Mouse (Mus musculus): ENCODE data around the gene Cd300ld5. TPM values are rescaled to one million over a fixed set of nuclear protein-coding genes. Genes with fewer than 3 reads are reported as not detected.
"Not testable (repeated sequence)": the region's sequence is repeated elsewhere in the genome, so short reads cannot be mapped to it uniquely, and the experiment has no call there.

Gene Cd300ld5
- polyA plus RNA-seq, 1 experiment from 2014 or later: not detected

GRCm38 (mm10) chr11:115058701-115059100 lies 21.1 kb upstream of the Cd300ld5 start:
- no peak overlapping the region for H3K9ac ChIP-seq (ENCODE audit: low read length)
- no peaks in the 10 kb centered on the region for H3K36me3 ChIP-seq (ENCODE audit: control insufficient read depth, insufficient read depth, low read length)
- no peak for ATAC-seq (ENCODE audit: low read depth)
- H3K4me2 ChIP-seq (ENCODE audit: low read depth, low read length): no peak overlapping the region
- H3K4me1 ChIP-seq (replicated peaks; ENCODE audit: control insufficient read depth, insufficient read depth, low read length): no peaks in the 10 kb centered on the region
- no peak overlapping the region for H3K4me3 ChIP-seq (ENCODE audit: low read length)
- 72% methylated on average over 4 of the region's 4 CpGs for WGBS
- no peaks in the 10 kb centered on the region for H3K9me3 ChIP-seq (ENCODE audit: control insufficient read depth, low read length)
- H3K27ac ChIP-seq (ENCODE audit: low read length): no peak overlapping the region
- no peaks in the 10 kb centered on the region for H3K27me3 ChIP-seq (ENCODE audit: control insufficient read depth, insufficient read depth, low read depth, low read length)

DNA sequence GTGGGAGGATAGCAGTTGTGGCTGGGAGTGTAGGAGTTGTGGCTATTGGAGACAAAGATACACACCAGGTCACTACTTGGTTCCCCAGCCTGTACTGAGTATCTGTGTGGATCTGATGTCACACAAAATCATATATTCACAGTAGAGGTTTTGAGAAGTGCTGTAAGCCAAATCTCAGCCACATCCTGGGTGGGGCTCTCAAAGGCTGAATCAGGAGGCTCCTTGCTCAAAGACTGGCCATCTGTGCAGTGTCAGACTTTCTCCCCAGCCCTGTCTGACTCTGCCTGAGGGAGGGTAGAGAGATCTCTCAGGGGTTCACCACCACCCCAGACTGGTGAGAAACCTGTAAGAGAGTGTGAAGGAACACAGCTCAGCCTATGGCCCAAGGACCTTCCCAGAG lies 17.0 kb upstream of the Cd300ld5 start:
- Histone ChIP-seq H3K4me1 (replicated peaks; ENCODE audit: control insufficient read depth, insufficient read depth, low read length) (no peaks in the 10 kb centered on the region), H3K4me3 (ENCODE audit: low read length) (no peak overlapping the region), H3K27me3 (ENCODE audit: control insufficient read depth, insufficient read depth, low read depth, low read length) (no peaks in the 10 kb centered on the region), H3K4me2 (ENCODE audit: low read depth, low read length) (no peak overlapping the region), H3K27ac (ENCODE audit: low read length) (no peak overlapping the region), H3K36me3 (ENCODE audit: control insufficient read depth, insufficient read depth, low read length) (no peaks in the 10 kb centered on the region), H3K9ac (ENCODE audit: low read length) (no peak overlapping the region), H3K9me3 (ENCODE audit: control insufficient read depth, low read length) (no peaks in the 10 kb centered on the region)
- no peak for ATAC-seq (ENCODE audit: low read depth)

DNA sequence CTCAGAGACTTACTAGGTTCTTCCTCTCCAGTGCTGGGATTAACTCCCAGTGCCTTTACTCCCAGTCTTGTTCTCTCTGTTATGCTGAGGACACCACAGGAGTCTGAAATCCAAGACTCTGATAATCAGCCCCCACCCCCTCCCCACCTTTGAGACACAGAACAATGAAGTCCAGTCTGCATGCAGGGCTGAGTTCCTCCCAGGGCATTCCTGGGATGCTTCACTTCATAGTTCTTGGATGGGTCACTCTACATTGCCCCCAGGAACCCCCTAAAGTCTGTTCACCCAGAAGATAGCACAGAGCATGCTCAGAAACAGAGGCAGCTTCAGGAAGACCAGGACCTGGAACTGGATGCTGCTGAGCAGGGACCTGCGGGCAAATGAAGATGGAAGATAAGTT lies 15.4 kb upstream of the Cd300ld5 start:
- H3K36me3 ChIP-seq (ENCODE audit: control insufficient read depth, insufficient read depth, low read length): no peaks in the 10 kb centered on the region
- H3K27me3 ChIP-seq (ENCODE audit: control insufficient read depth, insufficient read depth, low read depth, low read length): no peaks in the 10 kb centered on the region
- no peak overlapping the region for H3K4me3 ChIP-seq (ENCODE audit: low read length)
- H3K4me2 ChIP-seq (ENCODE audit: low read depth, low read length): no peak overlapping the region
- H3K9ac ChIP-seq (ENCODE audit: low read length): no peak overlapping the region
- no peaks in the 10 kb centered on the region for H3K9me3 ChIP-seq (ENCODE audit: control insufficient read depth, low read length)
- H3K4me1 ChIP-seq (replicated peaks; ENCODE audit: control insufficient read depth, insufficient read depth, low read length): no peaks in the 10 kb centered on the region
- H3K27ac ChIP-seq (ENCODE audit: low read length): no peak overlapping the region
- 67% methylated on average over 1 of the region's 1 CpGs for WGBS
- ATAC-seq (ENCODE audit: low read depth): no peak

- ATAC-seq (ENCODE audit: low read depth): no peak
- Histone ChIP-seq H3K27ac (ENCODE audit: low read length) (no peak overlapping the region), H3K9ac (ENCODE audit: low read length) (no peak overlapping the region), H3K27me3 (ENCODE audit: control insufficient read depth, insufficient read depth, low read depth, low read length) (no peaks in the 10 kb centered on the region), H3K9me3 (ENCODE audit: control insufficient read depth, low read length) (no peaks in the 10 kb centered on the region), H3K4me3 (ENCODE audit: low read length) (no peak overlapping the region), H3K36me3 (ENCODE audit: control insufficient read depth, insufficient read depth, low read length) (no peaks in the 10 kb centered on the region), H3K4me1 (replicated peaks; ENCODE audit: control insufficient read depth, insufficient read depth, low read length) (no peaks in the 10 kb centered on the region), H3K4me2 (ENCODE audit: low read depth, low read length) (no peak overlapping the region)
- WGBS: 2% methylated on average over 9 of the region's 9 CpGs
Measured at GRCm38 (mm10) chr11:115052206-115052605, 14.6 kb upstream of the Cd300ld5 start.

GRCm38 (mm10) chr11:115049282-115049895 lies 11.8 kb upstream of the Cd300ld5 start:
- Histone ChIP-seq H3K4me1 (replicated peaks; ENCODE audit: control insufficient read depth, insufficient read depth, low read length) (no peaks in the 10 kb centered on the region), H3K4me3 (ENCODE audit: low read length) (no peak overlapping the region), H3K27me3 (ENCODE audit: control insufficient read depth, insufficient read depth, low read depth, low read length) (no peaks in the 10 kb centered on the region), H3K4me2 (ENCODE audit: low read depth, low read length) (no peak overlapping the region), H3K9ac (ENCODE audit: low read length) (no peak overlapping the region), H3K36me3 (ENCODE audit: control insufficient read depth, insufficient read depth, low read length) (no peaks in the 10 kb centered on the region), H3K9me3 (ENCODE audit: control insufficient read depth, low read length) (no peaks in the 10 kb centered on the region), H3K27ac (ENCODE audit: low read length) (no peak overlapping the region)
- WGBS: 38% methylated on average over 3 of the region's 3 CpGs
- no peak for ATAC-seq (ENCODE audit: low read depth)

DNA sequence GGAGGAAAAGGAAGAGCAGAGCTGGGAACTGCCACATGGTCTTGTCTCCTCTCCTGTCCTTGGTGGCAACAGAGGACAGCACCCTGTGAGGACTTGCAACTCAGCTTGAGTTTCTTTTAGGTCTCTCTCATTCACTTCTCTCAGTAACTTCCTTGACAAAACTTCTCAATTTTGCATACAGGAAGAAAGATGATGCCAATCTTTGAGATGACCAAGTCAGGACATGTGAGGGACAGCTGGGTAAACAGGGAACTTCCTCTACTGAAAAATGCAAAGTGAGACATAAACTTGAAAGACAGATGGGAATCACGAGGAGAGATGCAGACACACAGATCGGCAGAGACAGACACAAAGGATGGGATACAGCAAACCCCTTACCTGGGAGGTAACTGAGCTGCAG lies 10.7 kb upstream of the Cd300ld5 start, which contains the start of gene Cd300ld3:
Gene Cd300ld3, minus strand, starts transcription at position 151 of the 400 bp plus-strand sequence.
- ATAC-seq (ENCODE audit: low read depth): no peak
- no peaks in the 10 kb centered on the region for H3K9me3 ChIP-seq (ENCODE audit: control insufficient read depth, low read length)
- WGBS: 64% methylated on average over 2 of the region's 2 CpGs
- H3K9ac ChIP-seq (ENCODE audit: low read length): no peak within 1 kb of the TSS
- no peak within 1 kb of the TSS for H3K27ac ChIP-seq (ENCODE audit: low read length)
- H3K27me3 ChIP-seq (ENCODE audit: control insufficient read depth, insufficient read depth, low read depth, low read length): no peaks in the 10 kb centered on the region
- H3K4me2 ChIP-seq (ENCODE audit: low read depth, low read length): no peak within 1 kb of the TSS
- no peaks in the 10 kb centered on the region for H3K4me1 ChIP-seq (replicated peaks; ENCODE audit: control insufficient read depth, insufficient read depth, low read length)
- H3K4me3 ChIP-seq (ENCODE audit: low read length): no peak within 1 kb of the TSS
- H3K36me3 ChIP-seq (ENCODE audit: control insufficient read depth, insufficient read depth, low read length): no peaks in the 10 kb centered on the region

DNA sequence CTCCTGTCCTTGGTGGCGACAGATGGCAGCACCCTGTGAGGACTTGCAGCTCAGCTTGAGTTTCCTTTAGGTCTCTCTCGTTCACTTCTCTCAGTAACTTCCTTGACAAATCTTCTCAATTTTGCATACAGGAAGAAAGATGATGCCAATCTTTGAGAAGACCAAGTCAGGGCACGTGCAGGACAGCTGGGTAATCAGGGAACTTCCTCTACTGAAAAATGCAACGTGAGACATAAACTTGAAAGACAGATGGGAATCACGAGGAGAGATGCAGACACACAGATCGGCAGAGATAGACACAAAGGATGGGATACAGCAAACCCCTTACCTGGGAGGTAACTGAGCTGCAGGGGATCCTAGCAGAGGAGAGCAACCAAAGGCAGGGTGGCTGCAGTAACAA lies 10.7 kb downstream of the Cd300ld5 start, which contains the start of gene Cd300ld4:
Gene Cd300ld4, minus strand, starts transcription at position 101 of the 400 bp plus-strand sequence.
- ATAC-seq (ENCODE audit: low read depth); H3K36me3 ChIP-seq (ENCODE audit: control insufficient read depth, insufficient read depth, low read length); H3K4me1 ChIP-seq (replicated peaks; ENCODE audit: control insufficient read depth, insufficient read depth, low read length); H3K27me3 ChIP-seq (ENCODE audit: control insufficient read depth, insufficient read depth, low read depth, low read length); H3K27ac ChIP-seq (ENCODE audit: low read length); H3K9me3 ChIP-seq (ENCODE audit: control insufficient read depth, low read length); H3K4me3 ChIP-seq (ENCODE audit: low read length); H3K9ac ChIP-seq (ENCODE audit: low read length); H3K4me2 ChIP-seq (ENCODE audit: low read depth, low read length): not testable (repeated sequence)
- no CpG with 5 or more reads among the region's 6 CpGs for WGBS

DNA sequence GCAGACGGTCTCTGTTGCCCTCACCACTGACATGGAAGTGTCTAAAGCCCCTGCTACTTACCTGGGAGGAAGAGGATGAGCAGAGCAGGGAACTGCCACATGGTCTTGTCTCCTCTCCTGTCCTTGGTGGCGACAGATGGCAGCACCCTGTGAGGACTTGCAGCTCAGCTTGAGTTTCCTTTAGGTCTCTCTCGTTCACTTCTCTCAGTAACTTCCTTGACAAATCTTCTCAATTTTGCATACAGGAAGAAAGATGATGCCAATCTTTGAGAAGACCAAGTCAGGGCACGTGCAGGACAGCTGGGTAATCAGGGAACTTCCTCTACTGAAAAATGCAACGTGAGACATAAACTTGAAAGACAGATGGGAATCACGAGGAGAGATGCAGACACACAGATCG lies 21.5 kb downstream of the Cd300ld5 start, which contains the start of gene Cd300ld2:
Gene Cd300ld2, minus strand, starts transcription at position 101 of the 400 bp plus-strand sequence.
- H3K4me2 ChIP-seq (ENCODE audit: low read depth, low read length); H3K9me3 ChIP-seq (ENCODE audit: control insufficient read depth, low read length); H3K27me3 ChIP-seq (ENCODE audit: control insufficient read depth, insufficient read depth, low read depth, low read length); H3K4me3 ChIP-seq (ENCODE audit: low read length); H3K4me1 ChIP-seq (replicated peaks; ENCODE audit: control insufficient read depth, insufficient read depth, low read length); ATAC-seq (ENCODE audit: low read depth); H3K9ac ChIP-seq (ENCODE audit: low read length); H3K36me3 ChIP-seq (ENCODE audit: control insufficient read depth, insufficient read depth, low read length); H3K27ac ChIP-seq (ENCODE audit: low read length): not testable (repeated sequence)
- WGBS: no CpG with 5 or more reads among the region's 7 CpGs

GRCm38 (mm10) chr11:115004070-115004469 lies 33.5 kb downstream of the Cd300ld5 start:
- H3K4me3 ChIP-seq (ENCODE audit: low read length): no peak overlapping the region
- no peaks in the 10 kb centered on the region for H3K9me3 ChIP-seq (ENCODE audit: control insufficient read depth, low read length)
- H3K27me3 ChIP-seq (ENCODE audit: control insufficient read depth, insufficient read depth, low read depth, low read length): no peaks in the 10 kb centered on the region
- no peak for ATAC-seq (ENCODE audit: low read depth)
- H3K27ac ChIP-seq (ENCODE audit: low read length): no peak overlapping the region
- no peak overlapping the region for H3K4me2 ChIP-seq (ENCODE audit: low read depth, low read length)
- 75% methylated on average over 5 of the region's 5 CpGs for WGBS
- no peak overlapping the region for H3K9ac ChIP-seq (ENCODE audit: low read length)
- no peaks in the 10 kb centered on the region for H3K36me3 ChIP-seq (ENCODE audit: control insufficient read depth, insufficient read depth, low read length)
- no peaks in the 10 kb centered on the region for H3K4me1 ChIP-seq (replicated peaks; ENCODE audit: control insufficient read depth, insufficient read depth, low read length)
